Mouse (Mus musculus): ENCODE results near the gene Slc9a9.

- TF ChIP-seq GATA1 (IDR thresholded peaks at IDR 0.05; ENCODE audit: borderline replicate concordance, low read length) (no peak), FLI1 (IDR thresholded peaks at IDR 0.05; ENCODE audit: low read length) (no peak)
These were observed 219.9 kb downstream of the Slc9a9 start for GRCm38 (mm10) chr9:94889647-94890046.

Data from megakaryocyte, embryonic 14.5 days (primary cell).